Mouse (Mus musculus) lung, embryonic 15.5 days (tissue): ENCODE results near the gene Golph3l. TPM values are rescaled to one million over a fixed set of nuclear protein-coding genes. Genes with fewer than 3 reads are reported as not detected.

Experiments
- ATAC-seq: fragments of 200-750 bp; cut with Nextera tagmentation; 2 replicates; pipeline ENCODE4 v1.8.0; 2017; ENCODE audit warnings: moderate number of reproducible peaks, borderline replicate concordance; ENCODE audit not compliant: low FRiP score, low TSS enrichment; ENCODE audit errors: extremely low read depth
- H3K27ac ChIP-seq: fragments of 300-500 bp; sonication (generic); 2 replicates; pipeline ENCODE4 v1.5.1; 2015; ENCODE audit warnings: moderate library complexity, mild to moderate bottlenecking, inconsistent platforms
- H3K27me3 ChIP-seq: fragments of 300-500 bp; sonication (generic); 2 replicates; pipeline ENCODE4 v1.6.1; 2015; ENCODE audit warnings: inconsistent platforms
- H3K36me3 ChIP-seq: fragments of 300-500 bp; sonication (generic); 2 replicates; pipeline ENCODE4 v1.6.1; 2015; ENCODE audit warnings: inconsistent platforms
- H3K4me1 ChIP-seq: fragments of 300-500 bp; sonication (generic); 2 replicates; pipeline ENCODE4 v1.6.1; 2015; ENCODE audit warnings: inconsistent platforms
- H3K4me2 ChIP-seq: fragments of 300-500 bp; sonication (generic); 2 replicates; pipeline ENCODE4 v1.6.1; 2015; ENCODE audit warnings: inconsistent platforms, mild to moderate bottlenecking, moderate library complexity
- H3K4me3 ChIP-seq: fragments of 300-500 bp; sonication (generic); 2 replicates; pipeline ENCODE4 v1.5.1; 2015; ENCODE audit warnings: mild to moderate bottlenecking, inconsistent platforms
- H3K9ac ChIP-seq: fragments of 300-500 bp; sonication (generic); 2 replicates; pipeline ENCODE4 v1.6.1; 2015; ENCODE audit warnings: inconsistent platforms
- H3K9me3 ChIP-seq: fragments of 300-500 bp; sonication (generic); 2 replicates; pipeline ENCODE4 v1.6.1; 2016; ENCODE audit warnings: inconsistent platforms
- WGBS: fragments of 180-500 bp; shearing (Covaris S2); methylation state at CpG from one replicate; pipeline ENCODE4 v1.1.7; 2015; 5-methylcytosine and 5-hydroxymethylcytosine counted together
- polyA plus RNA-seq: library from polyadenylated mRNA; unstranded; fragments of >200 nt; fragmentation: Nextera tagmentation; extraction: Ambion mirVana; gene quantifications from 2 replicates; pipeline ENCODE4 v1.2.1, GENCODE M21; 2015

The Golph3l gene
- polyA plus RNA-seq, 1 experiment from 2014 or later: 33.6 TPM

- Histone ChIP-seq H3K4me2 (peak within 1 kb of the TSS; percentile 79), H3K9ac (peak within 1 kb of the TSS; percentile 100), H3K4me1 (peaks cover 46% of the 10 kb centered on the region), H3K36me3 (peaks cover 23% of the 10 kb centered on the region), H3K27ac (peak within 1 kb of the TSS; percentile 99), H3K9me3 (no peaks in the 10 kb centered on the region), H3K27me3 (no peaks in the 10 kb centered on the region), H3K4me3 (peak within 1 kb of the TSS; percentile 97)
- under 1% methylated on average over 43 of the region's 43 CpGs for WGBS
- peak; percentile 97 for ATAC-seq
Observed at GRCm38 (mm10) chr3:95658236-95658867, 69.6 kb downstream of the Golph3l start, which contains the start of gene Mcl1. TSS of gene Mcl1 (plus strand) at chr3:95658788.

GRCm38 (mm10) chr3:95658868-95659712, 70.4 kb downstream of the Golph3l start:
- peak overlapping the region; percentile 97 for H3K4me3 ChIP-seq
- under 1% methylated on average over 100 of the region's 113 CpGs for WGBS
- peak; percentile 66 for ATAC-seq
- no peaks in the 10 kb centered on the region for H3K27me3 ChIP-seq
- H3K9ac ChIP-seq: peak overlapping the region; percentile 100
- H3K4me1 ChIP-seq: peaks cover 46% of the 10 kb centered on the region
- H3K27ac ChIP-seq: peak overlapping the region; percentile 99
- peak overlapping the region; percentile 79 for H3K4me2 ChIP-seq
- no peaks in the 10 kb centered on the region for H3K9me3 ChIP-seq
- H3K36me3 ChIP-seq: peaks cover 31% of the 10 kb centered on the region

- Histone ChIP-seq H3K27me3 (no peaks in the 10 kb centered on the region), H3K4me2 (peak overlapping the region; percentile 79), H3K4me3 (peak overlapping the region; percentile 97), H3K27ac (peak overlapping the region; percentile 99), H3K36me3 (peaks cover 35% of the 10 kb centered on the region), H3K9ac (peak overlapping the region; percentile 100), H3K4me1 (peaks cover 47% of the 10 kb centered on the region), H3K9me3 (no peaks in the 10 kb centered on the region)
- 2% methylated on average over 8 of the region's 8 CpGs for WGBS
- ATAC-seq: no peak
Observed at GRCm38 (mm10) chr3:95659948-95660347, 71.2 kb downstream of the Golph3l start.

GRCm38 (mm10) chr3:95660788-95661478, 72.2 kb downstream of the Golph3l start:
- H3K27me3 ChIP-seq: no peaks in the 10 kb centered on the region
- H3K9ac ChIP-seq: peak overlapping the region; percentile 100; the same call in 1 of the 2 replicates
- H3K4me2 ChIP-seq: peak overlapping the region; percentile 79
- H3K36me3 ChIP-seq: peaks cover 35% of the 10 kb centered on the region
- no peaks in the 10 kb centered on the region for H3K9me3 ChIP-seq
- no peak overlapping the region for H3K27ac ChIP-seq
- peak overlapping the region; percentile 97 for H3K4me3 ChIP-seq
- ATAC-seq: no peak
- 5% methylated on average over 2 of the region's 2 CpGs for WGBS
- peaks cover 53% of the 10 kb centered on the region for H3K4me1 ChIP-seq

GRCm38 (mm10) chr3:95661945-95662715, 73.4 kb downstream of the Golph3l start:
- ATAC-seq: no peak
- peak overlapping the region; percentile 79 for H3K4me2 ChIP-seq
- WGBS: 14% methylated on average over 7 of the region's 7 CpGs
- 0 out of 2 replicates have a peak overlapping the region, but pooled peaks have one; percentile 17 for H3K9ac ChIP-seq
- peaks cover 35% of the 10 kb centered on the region for H3K36me3 ChIP-seq
- H3K9me3 ChIP-seq: no peaks in the 10 kb centered on the region
- no peaks in the 10 kb centered on the region for H3K27me3 ChIP-seq
- peaks cover 63% of the 10 kb centered on the region for H3K4me1 ChIP-seq
- peak overlapping the region; percentile 16; the same call in 1 of the 2 replicates for H3K4me3 ChIP-seq
- H3K27ac ChIP-seq: no peak overlapping the region; the same call in 1 of the 2 replicates

- H3K4me3 ChIP-seq: 0 out of 2 replicates have a peak overlapping the region, but pooled peaks have one; percentile 16
- no peak for ATAC-seq
- H3K36me3 ChIP-seq: peaks cover 35% of the 10 kb centered on the region
- no peak overlapping the region; the same call in 1 of the 2 replicates for H3K27ac ChIP-seq
- H3K4me1 ChIP-seq: peaks cover 67% of the 10 kb centered on the region
- no peaks in the 10 kb centered on the region for H3K27me3 ChIP-seq
- WGBS: 74% methylated on average over 7 of the region's 7 CpGs
- no peaks in the 10 kb centered on the region for H3K9me3 ChIP-seq
- H3K4me2 ChIP-seq: peak overlapping the region; percentile 79
- no peak overlapping the region for H3K9ac ChIP-seq
Observed at GRCm38 (mm10) chr3:95662724-95663449, 74.2 kb downstream of the Golph3l start.

- Histone ChIP-seq H3K4me2 (no peak overlapping the region), H3K27me3 (no peaks in the 10 kb centered on the region), H3K9ac (no peak overlapping the region), H3K4me1 (peaks cover 73% of the 10 kb centered on the region), H3K27ac (peak overlapping the region; percentile 27; the same call in 1 of the 2 replicates), H3K36me3 (peaks cover 35% of the 10 kb centered on the region), H3K4me3 (no peak overlapping the region), H3K9me3 (no peaks in the 10 kb centered on the region)
- WGBS: 82% methylated on average over 2 of the region's 2 CpGs
- no peak for ATAC-seq
Observed at GRCm38 (mm10) chr3:95663486-95663885, 74.8 kb downstream of the Golph3l start.

- Histone ChIP-seq H3K27ac (peak overlapping the region; percentile 94), H3K4me1 (peaks cover 76% of the 10 kb centered on the region), H3K36me3 (peaks cover 35% of the 10 kb centered on the region), H3K9ac (no peak overlapping the region), H3K4me3 (no peak overlapping the region), H3K9me3 (no peaks in the 10 kb centered on the region), H3K27me3 (no peaks in the 10 kb centered on the region), H3K4me2 (no peak overlapping the region)
- ATAC-seq: no peak
- WGBS: 71% methylated on average over 3 of the region's 3 CpGs
Observed at GRCm38 (mm10) chr3:95663969-95664608, 75.4 kb downstream of the Golph3l start.

- 84% methylated on average over 4 of the region's 4 CpGs for WGBS
- no peak overlapping the region for H3K4me3 ChIP-seq
- no peaks in the 10 kb centered on the region for H3K27me3 ChIP-seq
- H3K36me3 ChIP-seq: peaks cover 39% of the 10 kb centered on the region
- H3K27ac ChIP-seq: peak overlapping the region; percentile 94
- no peak for ATAC-seq
- H3K4me1 ChIP-seq: peaks cover 76% of the 10 kb centered on the region
- H3K4me2 ChIP-seq: no peak overlapping the region
- no peak overlapping the region for H3K9ac ChIP-seq
- no peaks in the 10 kb centered on the region for H3K9me3 ChIP-seq
Observed at GRCm38 (mm10) chr3:95664940-95665352, 76.2 kb downstream of the Golph3l start.

- Histone ChIP-seq H3K4me1 (peaks cover 74% of the 10 kb centered on the region), H3K9ac (no peak overlapping the region), H3K36me3 (peaks cover 41% of the 10 kb centered on the region), H3K27ac (peak overlapping the region; percentile 94), H3K9me3 (no peaks in the 10 kb centered on the region), H3K4me3 (no peak overlapping the region), H3K4me2 (no peak overlapping the region), H3K27me3 (no peaks in the 10 kb centered on the region)
- WGBS: 18% methylated on average over 6 of the region's 6 CpGs
- ATAC-seq: peak; percentile 55
Observed at GRCm38 (mm10) chr3:95666124-95666844, 77.5 kb downstream of the Golph3l start.
